Mouse (Mus musculus): ENCODE measurements at regions not wholly inside any gene's neighbourhood (a gene's known extent, or its start where the extent isn't known, plus 50 kb on each side); places are given as distances from the start of the nearest gene placed in this dataset.
"Not testable (repeated sequence)": the region's sequence is repeated elsewhere in the genome, so short reads cannot be mapped to it uniquely, and the experiment has no call there.

DNA sequence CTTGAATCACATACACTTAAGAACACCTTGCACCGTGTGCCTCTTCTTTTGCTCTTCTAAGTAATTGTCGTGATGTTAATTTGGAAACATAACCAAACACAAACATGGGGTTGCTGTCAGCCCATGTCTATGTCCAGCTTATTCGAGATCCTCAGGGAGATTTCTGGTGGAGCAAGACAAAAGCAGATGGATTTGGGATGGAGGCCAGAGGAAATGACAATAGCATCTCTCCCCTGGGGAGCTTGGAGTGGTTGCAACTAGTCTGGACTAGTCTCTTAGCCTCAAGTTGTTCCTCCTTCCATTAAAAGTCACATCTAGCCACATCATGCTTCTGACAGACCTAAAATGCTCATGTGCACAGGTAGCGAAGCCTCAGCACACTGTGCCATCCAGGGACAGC lies 161.0 kb downstream of the Tomm20 start:
- H3K27ac ChIP-seq: no peak overlapping the region; the same call in 1 of the 2 replicates
- H3K36me3 ChIP-seq: no peaks in the 10 kb centered on the region
- 69% methylated on average over 4 of the region's 4 CpGs for WGBS
- no peak for ATAC-seq (replicated peaks; ENCODE audit: insufficient number of reproducible peaks, insufficient read depth, low FRiP score, low read depth)
- no peak overlapping the region for H3K9ac ChIP-seq
- H3K4me3 ChIP-seq: no peak overlapping the region
- H3K27me3 ChIP-seq: 0 out of 2 replicates have a peak, but pooled peaks cover 2% of the 10 kb centered on the region
- H3K9me3 ChIP-seq (replicated peaks): no peaks in the 10 kb centered on the region
- no peak overlapping the region for H3K4me2 ChIP-seq
- H3K4me1 ChIP-seq (replicated peaks): peaks cover 7% of the 10 kb centered on the region; the same call in 1 of the 2 replicates

DNA sequence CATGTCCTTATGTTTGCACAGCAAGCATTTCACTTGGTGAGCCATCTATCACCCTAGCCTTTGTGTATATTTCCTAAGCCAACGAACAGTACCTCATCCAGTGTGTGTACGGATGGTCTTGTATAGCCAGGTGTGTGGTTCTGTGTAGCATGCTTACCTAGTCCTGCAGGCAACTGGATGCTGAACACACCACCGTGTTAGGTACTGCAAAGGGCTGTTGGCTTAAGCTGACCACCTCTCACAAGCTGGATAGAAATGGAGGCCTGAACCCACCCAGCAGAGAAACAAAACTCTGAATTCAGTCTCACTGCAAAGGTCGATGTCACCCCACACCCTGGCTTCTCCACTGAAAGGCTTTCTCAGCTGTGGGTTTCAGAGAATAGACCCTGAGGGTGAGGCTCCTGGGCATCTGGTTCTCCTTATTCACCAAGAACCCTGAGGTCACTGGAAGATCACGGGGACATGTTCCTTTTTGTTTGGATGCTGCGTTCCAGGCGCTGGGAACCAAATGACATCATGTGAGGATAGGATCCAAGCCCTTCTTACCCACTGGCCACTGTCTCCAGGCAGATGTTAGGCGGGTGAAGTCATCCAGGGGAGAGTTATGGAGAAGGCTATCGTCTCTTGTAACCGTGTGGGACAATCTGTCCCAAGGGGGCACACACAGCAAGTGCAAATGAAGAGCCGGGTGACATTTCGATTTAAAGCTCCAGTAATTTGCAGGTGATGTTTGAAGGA lies 161.8 kb downstream of the Tomm20 start:
- 0 out of 2 replicates have a peak, but pooled peaks cover 2% of the 10 kb centered on the region for H3K27me3 ChIP-seq
- no peak overlapping the region for H3K27ac ChIP-seq
- H3K9ac ChIP-seq: no peak overlapping the region
- 75% methylated on average over 12 of the region's 12 CpGs for WGBS
- no peak for ATAC-seq (replicated peaks; ENCODE audit: insufficient number of reproducible peaks, insufficient read depth, low FRiP score, low read depth)
- no peak overlapping the region for H3K4me3 ChIP-seq
- no peak overlapping the region for H3K4me2 ChIP-seq
- H3K4me1 ChIP-seq (replicated peaks): 0 out of 2 replicates have a peak, but pooled peaks cover 3% of the 10 kb centered on the region
- H3K9me3 ChIP-seq (replicated peaks): no peaks in the 10 kb centered on the region
- no peaks in the 10 kb centered on the region for H3K36me3 ChIP-seq

DNA sequence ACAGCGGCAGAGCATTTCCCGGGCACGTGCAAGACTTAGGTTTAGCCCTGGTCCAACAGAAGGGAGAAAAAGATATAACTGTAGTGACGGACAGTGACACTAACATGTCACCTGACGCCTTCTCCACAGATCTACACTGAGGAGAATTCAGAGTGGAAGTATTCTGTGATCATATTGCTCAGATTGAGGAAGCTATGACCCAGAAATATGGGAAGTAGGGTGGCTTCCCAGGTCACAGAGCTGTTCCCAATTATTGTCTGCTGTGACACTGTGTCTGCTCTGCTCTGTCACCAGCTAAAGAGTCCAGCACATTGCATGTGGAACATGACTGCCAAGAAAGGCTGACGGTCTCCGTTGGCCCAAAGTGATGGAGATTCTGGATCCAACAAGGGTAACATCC lies 167.0 kb downstream of the Tomm20 start:
- H3K4me1 ChIP-seq (replicated peaks): no peaks in the 10 kb centered on the region
- H3K4me2 ChIP-seq: no peak overlapping the region
- 0 out of 2 replicates have a peak, but pooled peaks cover 2% of the 10 kb centered on the region for H3K27me3 ChIP-seq
- ATAC-seq (replicated peaks; ENCODE audit: insufficient number of reproducible peaks, insufficient read depth, low FRiP score, low read depth): no peak
- no peak overlapping the region for H3K4me3 ChIP-seq
- H3K27ac ChIP-seq: no peak overlapping the region
- 81% methylated on average over 7 of the region's 7 CpGs for WGBS
- no peak overlapping the region for H3K9ac ChIP-seq
- no peaks in the 10 kb centered on the region for H3K36me3 ChIP-seq
- no peaks in the 10 kb centered on the region for H3K9me3 ChIP-seq (replicated peaks)

DNA sequence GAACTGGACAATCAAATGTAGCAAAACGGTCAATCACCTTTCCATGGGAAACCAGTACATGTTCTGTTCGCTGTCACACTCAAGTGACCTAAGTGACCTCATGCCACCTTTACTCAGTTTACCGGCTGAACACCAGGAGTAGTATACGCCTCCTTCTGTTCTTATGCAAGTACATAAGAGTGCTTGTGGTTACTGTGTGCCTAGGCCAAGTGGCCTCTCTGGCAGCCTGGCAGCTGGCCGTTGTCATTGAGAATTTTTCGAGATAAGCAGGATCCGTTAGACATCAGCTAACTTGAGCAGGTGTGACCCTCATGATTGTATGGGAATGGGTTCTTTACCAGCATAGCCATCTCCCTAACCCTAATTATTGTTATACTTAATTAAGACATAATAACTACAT lies 167.5 kb downstream of the Tomm20 start:
- Histone ChIP-seq H3K9me3 (replicated peaks) (no peaks in the 10 kb centered on the region), H3K27me3 (0 out of 2 replicates have a peak, but pooled peaks cover 2% of the 10 kb centered on the region), H3K27ac (no peak overlapping the region), H3K9ac (no peak overlapping the region), H3K4me1 (replicated peaks) (no peaks in the 10 kb centered on the region), H3K36me3 (no peaks in the 10 kb centered on the region), H3K4me3 (no peak overlapping the region), H3K4me2 (no peak overlapping the region)
- WGBS: 78% methylated on average over 7 of the region's 7 CpGs
- no peak for ATAC-seq (replicated peaks; ENCODE audit: insufficient number of reproducible peaks, insufficient read depth, low FRiP score, low read depth)

DNA sequence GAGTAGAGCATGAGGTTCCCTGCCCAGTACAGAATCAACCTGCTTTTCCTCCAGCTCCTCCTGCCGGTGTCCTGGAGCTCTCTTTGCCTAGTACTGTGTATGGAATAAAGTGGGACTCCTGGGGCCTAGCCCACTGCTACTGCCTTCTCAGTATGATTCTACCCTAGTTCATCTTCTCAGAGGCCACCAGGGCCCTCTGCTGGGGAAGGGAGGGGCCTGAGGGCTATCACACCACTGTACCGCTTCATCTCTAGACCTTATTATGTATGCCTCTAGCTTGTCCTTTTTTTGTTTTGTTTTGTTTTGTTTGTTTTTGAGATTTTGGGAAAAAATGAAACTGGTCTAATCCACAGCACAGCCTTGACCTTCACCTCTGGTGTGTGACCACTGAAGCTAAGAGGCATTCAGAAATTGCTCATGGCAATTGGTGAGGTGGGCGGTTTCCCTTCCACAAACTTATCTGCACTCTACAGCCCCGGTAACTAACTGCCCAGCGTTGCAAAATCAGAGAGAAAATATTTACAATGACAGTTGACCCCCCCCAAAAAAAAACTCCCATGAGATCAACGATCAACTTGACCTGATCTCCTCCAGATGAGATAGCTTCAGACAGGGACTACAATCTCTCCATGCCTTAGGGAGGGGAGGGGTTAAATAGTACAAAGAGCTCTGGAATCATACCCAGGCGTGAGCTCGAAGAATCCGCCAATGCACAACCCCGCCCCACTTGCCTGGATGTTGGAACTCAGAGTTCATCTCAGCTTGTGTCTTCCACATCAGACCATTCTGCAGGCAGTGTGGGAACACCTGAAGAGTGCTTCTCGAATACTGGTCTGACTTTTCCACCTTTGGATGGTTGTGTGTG lies 168.8 kb downstream of the Tomm20 start:
- Histone ChIP-seq H3K36me3 (no peaks in the 10 kb centered on the region), H3K4me2 (no peak overlapping the region), H3K9me3 (replicated peaks) (no peaks in the 10 kb centered on the region), H3K9ac (no peak overlapping the region), H3K27me3 (no peaks in the 10 kb centered on the region), H3K4me3 (no peak overlapping the region), H3K27ac (no peak overlapping the region), H3K4me1 (replicated peaks) (no peaks in the 10 kb centered on the region; the same call in 1 of the 2 replicates)
- 82% methylated on average over 11 of the region's 11 CpGs for WGBS
- no peak for ATAC-seq (replicated peaks; ENCODE audit: insufficient number of reproducible peaks, insufficient read depth, low FRiP score, low read depth)

DNA sequence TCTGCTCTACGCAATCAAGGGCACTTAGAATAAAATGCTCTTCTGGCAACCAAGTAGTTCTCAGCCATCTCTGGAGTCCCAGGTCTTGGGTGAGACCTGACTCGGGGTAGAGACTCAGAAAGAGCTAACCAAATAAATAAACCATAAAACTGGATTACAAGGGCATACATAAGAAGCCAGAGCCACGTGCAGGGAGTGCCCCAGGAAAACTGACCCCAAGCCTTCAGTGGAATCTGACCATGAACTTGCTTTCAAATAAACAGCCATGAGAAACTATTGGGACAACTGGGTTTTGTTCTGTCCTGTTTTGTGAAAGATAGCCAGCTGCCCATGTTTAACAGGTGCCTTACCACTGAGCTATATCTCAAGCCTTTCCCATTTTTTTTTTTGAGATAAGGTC lies 170.3 kb downstream of the Tomm20 start:
- Histone ChIP-seq H3K4me3 (no peak overlapping the region), H3K9me3 (replicated peaks) (no peaks in the 10 kb centered on the region), H3K9ac (no peak overlapping the region), H3K27ac (no peak overlapping the region), H3K27me3 (no peaks in the 10 kb centered on the region), H3K4me1 (replicated peaks) (no peaks in the 10 kb centered on the region; the same call in 1 of the 2 replicates), H3K4me2 (no peak overlapping the region), H3K36me3 (no peaks in the 10 kb centered on the region)
- 74% methylated on average over 3 of the region's 3 CpGs for WGBS
- no peak for ATAC-seq (replicated peaks; ENCODE audit: insufficient number of reproducible peaks, insufficient read depth, low FRiP score, low read depth)

DNA sequence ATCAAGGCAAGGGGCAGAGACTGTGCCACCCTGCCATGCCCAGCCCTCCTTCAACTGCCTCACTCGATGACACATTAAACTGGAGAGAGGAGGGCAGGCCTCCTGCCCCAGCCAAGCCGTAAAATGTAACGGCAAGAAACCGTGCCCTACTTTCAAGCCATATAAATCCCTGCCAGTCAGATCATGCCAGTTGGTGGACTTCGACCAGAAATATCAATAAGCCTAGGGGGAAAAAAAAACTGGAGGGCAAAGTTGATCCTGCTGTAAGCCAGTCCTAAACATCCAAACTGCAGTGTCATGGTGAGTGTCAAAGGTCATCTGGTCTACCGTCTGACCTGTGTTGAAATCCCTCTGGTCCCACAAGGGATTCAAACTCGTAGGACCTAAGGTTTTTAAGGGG lies 170.8 kb downstream of the Tomm20 start:
- H3K9ac ChIP-seq: no peak overlapping the region
- no peak overlapping the region for H3K27ac ChIP-seq
- H3K4me3 ChIP-seq: no peak overlapping the region
- no peaks in the 10 kb centered on the region for H3K36me3 ChIP-seq
- H3K9me3 ChIP-seq (replicated peaks): no peaks in the 10 kb centered on the region
- no peak overlapping the region for H3K4me2 ChIP-seq
- no peaks in the 10 kb centered on the region for H3K27me3 ChIP-seq
- 79% methylated on average over 7 of the region's 7 CpGs for WGBS
- H3K4me1 ChIP-seq (replicated peaks): no peaks in the 10 kb centered on the region; the same call in 1 of the 2 replicates
- no peak for ATAC-seq (replicated peaks; ENCODE audit: insufficient number of reproducible peaks, insufficient read depth, low FRiP score, low read depth)

DNA sequence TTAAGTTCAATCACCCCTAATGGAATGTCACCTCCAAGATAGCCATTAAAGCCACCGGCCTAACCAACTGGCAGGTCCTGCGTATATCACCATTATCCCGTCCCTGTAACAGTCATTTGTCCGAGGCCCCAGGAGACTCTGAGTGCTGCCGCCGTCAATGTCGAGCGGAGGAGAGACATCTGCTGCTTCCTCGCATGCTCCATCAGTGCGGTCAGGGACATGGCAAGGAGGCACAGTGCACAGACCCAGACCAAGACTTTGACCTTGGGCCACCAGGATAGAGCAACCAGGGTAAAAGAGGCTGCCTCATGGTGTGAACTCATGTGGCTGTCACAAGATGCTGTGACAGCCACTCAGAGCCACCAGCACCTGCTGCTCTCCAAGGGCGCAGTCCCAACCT lies 172.9 kb downstream of the Tomm20 start:
- Histone ChIP-seq H3K36me3 (no peaks in the 10 kb centered on the region), H3K27ac (no peak overlapping the region), H3K4me3 (no peak overlapping the region), H3K4me2 (no peak overlapping the region), H3K27me3 (no peaks in the 10 kb centered on the region), H3K9me3 (replicated peaks) (no peaks in the 10 kb centered on the region), H3K4me1 (replicated peaks) (no peaks in the 10 kb centered on the region; the same call in 1 of the 2 replicates), H3K9ac (no peak overlapping the region)
- 74% methylated on average over 11 of the region's 11 CpGs for WGBS
- ATAC-seq (replicated peaks; ENCODE audit: insufficient number of reproducible peaks, insufficient read depth, low FRiP score, low read depth): no peak

DNA sequence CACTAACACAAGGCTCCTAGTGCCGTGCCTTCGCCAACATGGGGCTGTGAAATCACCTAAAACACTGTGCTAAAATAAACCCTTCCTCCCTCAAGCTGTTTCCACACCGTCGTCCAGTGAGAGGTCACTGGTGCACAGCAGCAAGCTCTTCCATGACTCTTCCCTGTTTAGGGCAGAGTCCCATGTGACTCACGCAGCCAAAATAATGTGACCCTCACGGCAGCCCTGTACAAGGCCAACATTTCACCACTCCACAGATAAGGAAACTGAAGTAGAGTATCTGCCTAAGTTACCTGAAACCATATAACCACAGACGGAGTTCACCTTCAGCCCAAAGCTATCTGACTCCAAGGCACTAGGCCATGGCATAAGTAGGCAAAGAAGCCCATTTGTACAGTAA lies 173.4 kb downstream of the Tomm20 start:
- Histone ChIP-seq H3K9ac (no peak overlapping the region), H3K4me3 (no peak overlapping the region), H3K27ac (no peak overlapping the region), H3K4me1 (replicated peaks) (no peaks in the 10 kb centered on the region; the same call in 1 of the 2 replicates), H3K9me3 (replicated peaks) (no peaks in the 10 kb centered on the region), H3K36me3 (no peaks in the 10 kb centered on the region), H3K27me3 (no peaks in the 10 kb centered on the region), H3K4me2 (no peak overlapping the region)
- WGBS: 72% methylated on average over 7 of the region's 7 CpGs
- ATAC-seq (replicated peaks; ENCODE audit: insufficient number of reproducible peaks, insufficient read depth, low FRiP score, low read depth): no peak

DNA sequence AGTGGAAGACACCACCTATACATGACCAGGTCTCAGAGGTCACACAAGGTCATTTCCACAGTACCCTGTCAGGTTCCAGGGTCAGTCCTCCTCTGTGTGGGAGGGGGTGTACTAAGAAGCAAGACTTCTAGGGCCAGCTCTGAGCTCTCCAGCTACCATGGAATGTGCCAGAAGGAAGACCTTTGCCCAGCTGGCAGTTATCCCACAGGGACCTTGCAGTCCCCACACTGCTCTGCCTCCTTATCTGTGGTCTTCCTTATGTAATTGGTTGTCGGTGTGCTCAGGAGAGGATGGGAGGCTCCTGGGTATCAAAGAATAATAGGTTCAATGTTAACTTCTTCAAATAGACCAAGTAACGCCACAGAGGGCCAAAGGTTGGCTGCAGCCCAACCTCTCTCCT lies 175.3 kb downstream of the Tomm20 start:
- not testable (repeated sequence) for ATAC-seq (replicated peaks; ENCODE audit: insufficient number of reproducible peaks, insufficient read depth, low FRiP score, low read depth); H3K9me3 ChIP-seq (replicated peaks); H3K36me3 ChIP-seq; H3K27ac ChIP-seq; H3K9ac ChIP-seq; H3K4me2 ChIP-seq; H3K4me1 ChIP-seq (replicated peaks); H3K4me3 ChIP-seq; H3K27me3 ChIP-seq
- WGBS: 61% methylated on average over 2 of the region's 2 CpGs

DNA sequence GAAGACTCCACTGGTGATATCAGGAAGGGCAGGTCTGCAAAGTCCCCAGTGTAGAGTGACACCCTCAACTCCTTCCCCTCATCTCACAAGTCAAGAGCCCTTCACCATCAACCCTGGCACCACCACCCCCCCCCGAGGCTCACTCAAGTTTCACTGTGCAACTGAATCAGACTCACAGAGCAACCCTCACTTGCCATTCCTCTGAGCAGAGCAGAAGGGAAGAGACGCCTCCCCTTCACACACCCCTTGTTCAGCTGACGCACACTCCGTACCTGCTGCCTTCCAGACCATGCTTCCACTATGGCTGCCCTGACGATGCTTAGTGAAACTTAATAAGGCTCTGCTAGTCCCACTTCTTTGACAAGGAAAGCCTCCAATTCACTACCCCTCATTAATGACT lies 174.4 kb upstream of the Irf2bp2 start:
- Histone ChIP-seq H3K4me3 (no peak overlapping the region), H3K9me3 (replicated peaks) (no peaks in the 10 kb centered on the region), H3K4me2 (no peak overlapping the region), H3K4me1 (replicated peaks) (peaks cover 10% of the 10 kb centered on the region), H3K9ac (no peak overlapping the region), H3K27ac (no peak overlapping the region), H3K36me3 (no peaks in the 10 kb centered on the region), H3K27me3 (no peaks in the 10 kb centered on the region)
- WGBS: 82% methylated on average over 5 of the region's 5 CpGs
- no peak for ATAC-seq (replicated peaks; ENCODE audit: insufficient number of reproducible peaks, insufficient read depth, low FRiP score, low read depth)

Measured in heart, embryonic 15.5 days (tissue).